Mouse (Mus musculus) kidney, embryonic 15.5 days (tissue): ENCODE data around the gene Cdsn. TPM values are rescaled to one million over a fixed set of nuclear protein-coding genes. Genes with fewer than 3 reads are reported as not detected.
A peak's percentile ranks its signal among the peaks of the same experiment; 100 is the strongest.
"Not testable (repeated sequence)": the region's sequence is repeated elsewhere in the genome, so short reads cannot be mapped to it uniquely, and the experiment has no call there.

Source experiments
- ATAC-seq: fragments of 200-750 bp; cut with Nextera tagmentation; replicated peaks from 2 replicates; pipeline ENCODE4 v1.8.0; 2017; ENCODE audit warnings: moderate TSS enrichment; ENCODE audit not compliant: low FRiP score
- H3K27ac ChIP-seq: fragments of 300-500 bp; sonication (generic); 2 replicates; pipeline ENCODE4 v1.5.1; 2015; ENCODE audit warnings: mild to moderate bottlenecking, inconsistent platforms
- H3K27me3 ChIP-seq: fragments of 300-500 bp; sonication (generic); 2 replicates; pipeline ENCODE4 v1.6.1; 2015; ENCODE audit warnings: inconsistent platforms
- H3K36me3 ChIP-seq: fragments of 300-500 bp; sonication (generic); 2 replicates; pipeline ENCODE4 v1.6.1; 2015; ENCODE audit warnings: inconsistent platforms
- H3K4me1 ChIP-seq: fragments of 300-500 bp; sonication (generic); 2 replicates; pipeline ENCODE4 v1.6.1; 2015; ENCODE audit warnings: inconsistent platforms
- H3K4me2 ChIP-seq: fragments of 300-500 bp; sonication (generic); 2 replicates; pipeline ENCODE4 v1.6.1; 2015; ENCODE audit warnings: moderate library complexity, mild to moderate bottlenecking, inconsistent platforms
- H3K4me3 ChIP-seq: fragments of 300-500 bp; sonication (generic); replicated peaks from 2 replicates; pipeline ENCODE4 v1.5.1; 2015; ENCODE audit warnings: mild to moderate bottlenecking, inconsistent platforms
- H3K9ac ChIP-seq: fragments of 300-500 bp; sonication (generic); 2 replicates; pipeline ENCODE4 v1.6.1; 2015; ENCODE audit warnings: mild to moderate bottlenecking, inconsistent platforms
- H3K9me3 ChIP-seq: fragments of 300-500 bp; sonication (generic); replicated peaks from 2 replicates; pipeline ENCODE4 v1.6.1; 2016; ENCODE audit warnings: inconsistent platforms
- WGBS: fragments of 180-500 bp; shearing (Covaris S2); methylation state at CpG from one replicate; pipeline ENCODE4 v1.1.7; 2015; ENCODE audit warnings: mixed read lengths; 5-methylcytosine and 5-hydroxymethylcytosine counted together
- polyA plus RNA-seq: library from polyadenylated mRNA; unstranded; fragments of >200 nt; fragmentation: Nextera tagmentation; extraction: Ambion mirVana; gene quantifications from 2 replicates; pipeline ENCODE4 v1.2.1, GENCODE M21; 2015

Cdsn gene
- polyA plus RNA-seq: 0.23 TPM in 1 of 2 replicates, not detected in the other

DNA sequence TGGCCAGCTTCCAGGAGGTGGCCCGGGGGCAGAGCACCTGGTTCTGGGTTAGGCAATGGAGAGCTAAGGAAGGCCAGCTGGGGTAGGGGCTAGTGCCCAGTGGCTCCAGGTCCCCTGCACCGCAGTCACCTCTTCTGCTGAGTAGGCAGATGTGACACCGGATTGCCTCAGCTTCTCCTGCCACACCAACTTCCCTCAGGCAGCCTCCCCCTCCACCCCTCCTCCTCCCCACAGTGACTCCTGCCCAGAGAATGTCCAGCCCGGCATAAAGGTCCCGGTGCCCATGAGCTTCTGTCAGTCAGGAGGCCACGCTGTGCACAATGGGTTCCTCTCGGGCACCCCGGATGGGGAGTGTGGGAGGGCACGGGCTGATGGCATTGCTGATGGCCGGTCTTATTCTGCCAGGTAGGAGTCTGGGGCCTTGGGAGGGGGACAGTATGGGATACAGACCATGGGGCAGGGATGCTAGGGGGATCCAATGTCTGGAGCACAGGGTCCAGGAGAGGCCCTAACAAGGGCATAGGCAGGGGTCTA, at the start of gene Cdsn:
Gene Cdsn, plus strand, starts transcription at position 248 of the 534 bp plus-strand sequence.
- Histone ChIP-seq H3K4me1 (peaks cover 9% of the 10 kb centered on the region; the same call in 1 of the 2 replicates), H3K27ac (no peak within 1 kb of the TSS), H3K9me3 (no peaks in the 10 kb centered on the region), H3K9ac (no peak within 1 kb of the TSS), H3K4me3 (no peak within 1 kb of the TSS), H3K4me2 (no peak within 1 kb of the TSS), H3K27me3 (no peaks in the 10 kb centered on the region), H3K36me3 (no peaks in the 10 kb centered on the region)
- ATAC-seq: no peak
- WGBS: 72% methylated on average over 10 of the region's 10 CpGs

DNA sequence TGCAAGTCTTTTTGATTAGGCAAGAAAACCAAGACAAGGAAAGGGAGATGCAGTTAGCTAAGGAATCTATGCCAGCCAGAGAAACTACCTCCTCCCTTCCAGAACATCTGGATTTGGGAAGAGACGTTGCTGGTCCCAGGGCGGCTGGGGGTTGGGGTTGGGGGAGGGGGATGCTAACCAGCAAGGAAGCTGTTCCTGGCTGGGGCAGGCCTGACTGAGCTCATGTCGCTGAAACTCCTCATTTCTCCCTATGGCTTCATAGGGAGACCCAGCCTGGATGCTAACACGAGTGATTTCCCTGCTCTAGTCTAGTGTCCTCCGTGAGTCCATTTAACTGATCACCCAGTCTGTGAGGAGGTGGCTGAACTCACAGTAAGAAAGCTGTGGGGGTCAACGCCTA, 49.7 kb upstream of the Cdsn start:
- H3K27me3 ChIP-seq: peaks cover 26% of the 10 kb centered on the region
- H3K36me3 ChIP-seq: no peaks in the 10 kb centered on the region

DNA sequence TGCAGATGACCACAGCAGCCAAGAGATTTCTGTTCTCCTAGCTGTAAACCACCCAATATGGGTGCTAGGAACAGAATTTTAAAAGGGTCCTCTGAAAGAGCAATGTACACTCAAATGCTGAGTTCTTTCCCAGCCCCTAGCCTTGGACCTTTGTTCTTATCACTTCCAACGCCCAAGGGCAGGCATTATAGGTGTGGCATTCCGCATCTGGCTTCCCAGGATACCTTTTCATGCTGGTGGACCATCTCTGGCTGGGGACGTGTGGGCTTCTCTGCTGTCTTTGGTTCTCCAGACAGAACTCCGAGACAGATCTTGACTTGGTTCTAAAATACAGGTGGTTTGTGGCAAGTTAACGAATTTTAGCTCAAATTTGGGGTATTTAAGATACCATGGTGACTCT, 49.2 kb upstream of the Cdsn start:
- no peak overlapping the region for H3K27ac ChIP-seq
- ATAC-seq: no peak
- no peak overlapping the region for H3K4me3 ChIP-seq
- peaks cover 31% of the 10 kb centered on the region for H3K27me3 ChIP-seq
- H3K4me1 ChIP-seq: 0 out of 2 replicates have a peak, but pooled peaks cover 3% of the 10 kb centered on the region
- no peaks in the 10 kb centered on the region for H3K9me3 ChIP-seq
- no peaks in the 10 kb centered on the region for H3K36me3 ChIP-seq
- H3K4me2 ChIP-seq: no peak overlapping the region
- WGBS: 65% methylated on average over 5 of the region's 5 CpGs
- H3K9ac ChIP-seq: no peak overlapping the region

More for the DNA sequence above, 49.7 kb upstream of the Cdsn start:
- H3K9ac ChIP-seq: no peak overlapping the region
- no peak overlapping the region for H3K27ac ChIP-seq
- ATAC-seq: no peak
- no peak overlapping the region for H3K4me2 ChIP-seq
- H3K4me3 ChIP-seq: no peak overlapping the region
- 9% methylated on average over 6 of the region's 6 CpGs for WGBS
- H3K4me1 ChIP-seq: 0 out of 2 replicates have a peak, but pooled peaks cover 3% of the 10 kb centered on the region
- no peaks in the 10 kb centered on the region for H3K9me3 ChIP-seq

DNA sequence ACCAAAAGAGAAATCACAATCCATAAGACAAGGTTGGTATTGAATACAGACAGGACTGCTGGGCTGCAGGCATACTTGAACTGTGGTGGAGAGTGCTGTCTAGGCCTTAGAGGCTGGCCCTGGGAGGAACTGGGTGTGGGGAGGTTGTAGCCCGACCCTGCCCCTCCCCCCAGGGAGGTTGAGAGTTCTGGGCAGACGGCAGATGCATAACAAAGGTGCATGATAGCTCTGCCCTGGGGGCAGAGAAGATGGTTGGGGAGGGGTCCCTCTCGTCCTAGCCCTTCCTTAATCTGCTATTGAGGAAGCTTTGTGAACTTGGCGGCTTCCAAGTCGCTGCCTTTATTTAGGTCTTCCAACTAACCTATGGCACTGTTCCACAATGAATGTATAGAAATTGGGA, 48.1 kb upstream of the Cdsn start:
- WGBS: 38% methylated on average over 5 of the region's 5 CpGs
- Histone ChIP-seq H3K4me3 (no peak overlapping the region), H3K4me1 (0 out of 2 replicates have a peak, but pooled peaks cover 3% of the 10 kb centered on the region), H3K4me2 (no peak overlapping the region), H3K27me3 (peaks cover 35% of the 10 kb centered on the region), H3K27ac (no peak overlapping the region), H3K36me3 (no peaks in the 10 kb centered on the region), H3K9ac (no peak overlapping the region), H3K9me3 (no peaks in the 10 kb centered on the region)
- no peak for ATAC-seq

DNA sequence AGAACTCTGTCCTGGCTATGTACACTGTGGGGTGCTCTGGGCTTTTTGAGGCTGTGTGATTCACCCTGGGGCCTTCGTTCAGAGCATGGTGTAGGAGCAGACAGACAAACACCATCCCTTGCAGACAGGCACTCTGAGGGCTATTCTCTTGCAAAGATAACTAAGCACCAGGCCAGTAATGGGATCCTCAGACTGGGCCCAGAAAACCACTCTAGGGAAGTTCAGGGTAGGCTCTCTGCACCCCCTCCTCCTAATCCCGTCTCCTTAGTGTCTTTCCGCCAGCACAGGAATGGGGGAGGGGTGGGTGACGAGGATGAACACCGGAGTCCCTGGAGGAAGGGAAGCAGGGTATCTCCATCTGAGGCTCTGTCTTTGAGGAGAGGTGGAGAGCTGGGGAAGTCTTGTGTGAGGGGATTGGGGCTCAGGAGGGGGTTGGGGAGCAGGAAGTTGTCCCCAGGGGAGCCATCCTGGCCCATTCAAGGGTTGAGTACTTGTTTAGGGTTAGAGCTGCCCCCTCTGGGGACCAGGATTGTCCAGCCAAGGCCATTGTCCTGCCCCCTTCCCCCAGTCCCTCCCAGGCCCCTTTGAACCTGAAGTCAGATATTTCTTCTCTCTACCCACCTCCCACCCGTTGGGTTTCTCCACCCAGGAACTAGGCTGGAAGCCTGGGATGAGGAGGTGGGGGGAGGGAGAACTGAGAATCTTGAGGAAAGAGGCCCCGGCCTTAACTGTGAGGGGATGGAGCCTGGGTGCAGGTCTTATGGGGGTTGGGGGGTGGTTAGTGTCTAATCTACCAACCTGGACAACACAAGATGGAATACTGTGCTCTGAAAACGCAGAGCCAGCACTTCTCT, 47.1 kb upstream of the Cdsn start:
- Histone ChIP-seq H3K27me3 (peaks cover 38% of the 10 kb centered on the region), H3K4me3 (no peak overlapping the region), H3K36me3 (no peaks in the 10 kb centered on the region), H3K27ac (no peak overlapping the region), H3K9ac (no peak overlapping the region), H3K4me2 (no peak overlapping the region), H3K4me1 (0 out of 2 replicates have a peak, but pooled peaks cover 3% of the 10 kb centered on the region), H3K9me3 (no peaks in the 10 kb centered on the region)
- no peak for ATAC-seq
- WGBS: 28% methylated on average over 8 of the region's 8 CpGs

DNA sequence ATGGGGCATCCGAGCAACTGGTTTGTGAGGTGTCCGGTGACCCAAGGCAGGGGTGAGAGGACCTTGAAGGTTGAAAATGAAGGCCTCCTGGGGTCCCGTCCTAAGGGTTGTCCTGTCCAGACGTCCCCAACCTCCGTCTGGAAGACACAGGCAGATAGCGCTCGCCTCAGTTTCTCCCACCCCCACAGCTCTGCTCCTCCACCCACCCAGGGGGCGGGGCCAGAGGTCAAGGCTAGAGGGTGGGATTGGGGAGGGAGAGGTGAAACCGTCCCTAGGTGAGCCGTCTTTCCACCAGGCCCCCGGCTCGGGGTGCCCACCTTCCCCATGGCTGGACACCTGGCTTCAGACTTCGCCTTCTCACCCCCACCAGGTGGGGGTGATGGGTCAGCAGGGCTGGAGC, 46.2 kb upstream of the Cdsn start, which contains the start of gene Pou5f1:
Gene Pou5f1, plus strand, starts transcription at position 243 of the 400 bp plus-strand sequence.
- no peak for ATAC-seq
- H3K27me3 ChIP-seq: peaks cover 38% of the 10 kb centered on the region
- H3K4me3 ChIP-seq: no peak within 1 kb of the TSS
- no peaks in the 10 kb centered on the region for H3K9me3 ChIP-seq
- no peaks in the 10 kb centered on the region for H3K36me3 ChIP-seq
- no peak within 1 kb of the TSS for H3K9ac ChIP-seq
- WGBS: 43% methylated on average over 13 of the region's 13 CpGs
- no peak within 1 kb of the TSS for H3K27ac ChIP-seq
- 0 out of 2 replicates have a peak, but pooled peaks cover 3% of the 10 kb centered on the region for H3K4me1 ChIP-seq
- no peak within 1 kb of the TSS for H3K4me2 ChIP-seq

DNA sequence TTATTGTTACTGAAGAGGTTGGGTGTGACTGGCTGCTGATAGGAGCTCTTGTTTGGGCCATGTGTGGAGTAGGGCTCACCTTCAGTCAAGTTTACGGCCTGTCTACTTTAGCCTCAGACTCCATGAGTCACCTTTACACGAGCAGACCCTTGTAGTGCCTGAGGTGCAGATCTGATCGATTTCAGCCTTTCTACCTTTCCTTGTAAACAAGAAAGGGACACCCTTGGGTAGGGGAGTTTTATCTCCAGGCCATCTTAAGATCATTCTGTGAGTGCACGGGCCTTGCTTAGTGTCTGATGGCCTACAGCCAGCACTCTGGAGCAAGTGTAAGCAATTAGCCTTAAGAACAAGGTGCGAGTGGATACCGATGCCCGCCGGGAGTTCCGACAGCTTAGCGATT, 45.0 kb upstream of the Cdsn start:
- Histone ChIP-seq H3K4me1 (0 out of 2 replicates have a peak, but pooled peaks cover 3% of the 10 kb centered on the region), H3K27ac (no peak overlapping the region), H3K9ac (no peak overlapping the region), H3K9me3 (no peaks in the 10 kb centered on the region), H3K4me2 (no peak overlapping the region), H3K36me3 (no peaks in the 10 kb centered on the region), H3K27me3 (peaks cover 38% of the 10 kb centered on the region), H3K4me3 (no peak overlapping the region)
- no peak for ATAC-seq
- WGBS: 18% methylated on average over 10 of the region's 10 CpGs

DNA sequence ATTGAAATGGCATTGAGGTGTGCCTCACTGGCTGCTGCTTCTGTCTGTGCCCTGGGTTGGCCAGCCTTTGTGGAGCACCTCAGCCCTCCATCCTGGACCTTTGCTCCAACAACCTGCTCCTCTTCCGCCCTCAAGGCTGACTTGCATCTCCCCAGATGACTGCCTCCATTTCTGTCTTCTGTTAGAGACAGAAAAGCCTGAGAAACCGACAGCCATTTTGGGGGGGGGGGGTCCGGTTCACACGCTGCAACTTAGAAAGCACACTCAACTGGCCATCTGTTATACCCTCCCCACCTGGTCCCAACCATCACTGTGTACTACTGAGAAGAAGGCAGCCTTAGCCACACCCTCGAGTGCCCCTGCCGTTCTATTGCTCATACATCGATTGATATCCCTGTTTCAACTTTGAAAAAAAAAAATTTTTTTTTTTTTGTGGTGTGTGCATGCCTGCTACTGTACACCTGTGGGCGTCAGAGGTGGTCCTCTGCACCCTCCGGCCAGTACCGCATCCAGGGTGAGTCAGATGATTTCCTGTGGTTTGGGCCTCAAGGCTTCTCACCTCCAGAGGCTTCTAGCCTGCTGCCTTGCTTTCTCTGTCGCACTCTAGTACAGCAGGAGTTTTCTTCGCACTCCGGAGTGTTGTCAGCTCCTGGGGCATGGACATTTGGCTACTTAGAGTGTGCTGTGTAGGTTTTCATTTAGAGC, 44.2 kb upstream of the Cdsn start:
- Histone ChIP-seq H3K4me1 (no peaks in the 10 kb centered on the region), H3K36me3 (peaks cover 5% of the 10 kb centered on the region)

DNA sequence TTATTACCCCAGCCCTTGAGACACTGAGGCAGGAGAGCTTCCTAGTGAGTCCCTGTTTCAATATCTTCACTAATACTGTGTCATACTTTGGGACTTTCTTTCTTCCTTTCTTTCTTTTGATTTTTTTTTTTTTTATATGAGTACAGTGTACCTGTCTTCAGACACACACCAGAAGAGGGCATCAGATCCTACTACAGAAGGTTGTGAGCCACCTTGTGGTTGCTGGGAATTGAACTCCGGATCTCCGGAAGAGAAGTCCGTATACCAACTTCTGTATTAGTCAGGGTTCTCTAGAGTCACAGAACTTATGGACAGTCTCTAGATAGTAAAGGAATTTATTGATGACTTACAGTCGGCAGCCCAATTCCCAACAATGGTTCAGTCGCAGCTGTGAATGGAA, 43.6 kb upstream of the Cdsn start:
- not testable (repeated sequence) for H3K4me1 ChIP-seq, H3K9ac ChIP-seq, H3K36me3 ChIP-seq, H3K9me3 ChIP-seq, H3K4me3 ChIP-seq, H3K4me2 ChIP-seq, H3K27ac ChIP-seq, ATAC-seq
- H3K27me3 ChIP-seq: peaks cover 38% of the 10 kb centered on the region
- 61% methylated on average over 5 of the region's 5 CpGs for WGBS

More for the DNA sequence above, 44.2 kb upstream of the Cdsn start:
- Histone ChIP-seq H3K4me3 (no peak overlapping the region), H3K9me3 (no peaks in the 10 kb centered on the region), H3K4me2 (no peak overlapping the region), H3K27me3 (peaks cover 38% of the 10 kb centered on the region), H3K27ac (no peak overlapping the region), H3K9ac (no peak overlapping the region)
- no peak for ATAC-seq
- WGBS: 26% methylated on average over 13 of the region's 13 CpGs

DNA sequence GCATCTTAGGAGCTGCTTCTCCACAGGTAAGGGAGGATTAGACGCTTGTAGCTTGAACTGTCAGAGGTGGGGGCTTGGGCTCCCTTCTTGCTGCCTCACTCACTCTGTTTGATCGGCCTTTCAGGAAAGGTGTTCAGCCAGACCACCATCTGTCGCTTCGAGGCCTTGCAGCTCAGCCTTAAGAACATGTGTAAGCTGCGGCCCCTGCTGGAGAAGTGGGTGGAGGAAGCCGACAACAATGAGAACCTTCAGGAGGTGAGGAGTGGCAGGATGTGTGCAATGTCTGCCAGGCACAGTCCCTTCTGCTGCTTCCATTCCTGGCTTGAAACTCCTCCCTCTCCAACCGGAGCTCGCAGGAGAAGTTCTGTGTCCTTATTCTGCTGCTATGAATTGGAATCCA, 42.6 kb upstream of the Cdsn start:
- 0 out of 2 replicates have a peak, but pooled peaks have one; percentile 57 for ATAC-seq
- WGBS: 29% methylated on average over 8 of the region's 8 CpGs
- Histone ChIP-seq H3K4me3 (no peak overlapping the region), H3K9me3 (no peaks in the 10 kb centered on the region), H3K36me3 (peaks cover 12% of the 10 kb centered on the region), H3K4me2 (no peak overlapping the region), H3K9ac (no peak overlapping the region), H3K4me1 (peaks cover 4% of the 10 kb centered on the region), H3K27me3 (peaks cover 38% of the 10 kb centered on the region), H3K27ac (no peak overlapping the region)

DNA sequence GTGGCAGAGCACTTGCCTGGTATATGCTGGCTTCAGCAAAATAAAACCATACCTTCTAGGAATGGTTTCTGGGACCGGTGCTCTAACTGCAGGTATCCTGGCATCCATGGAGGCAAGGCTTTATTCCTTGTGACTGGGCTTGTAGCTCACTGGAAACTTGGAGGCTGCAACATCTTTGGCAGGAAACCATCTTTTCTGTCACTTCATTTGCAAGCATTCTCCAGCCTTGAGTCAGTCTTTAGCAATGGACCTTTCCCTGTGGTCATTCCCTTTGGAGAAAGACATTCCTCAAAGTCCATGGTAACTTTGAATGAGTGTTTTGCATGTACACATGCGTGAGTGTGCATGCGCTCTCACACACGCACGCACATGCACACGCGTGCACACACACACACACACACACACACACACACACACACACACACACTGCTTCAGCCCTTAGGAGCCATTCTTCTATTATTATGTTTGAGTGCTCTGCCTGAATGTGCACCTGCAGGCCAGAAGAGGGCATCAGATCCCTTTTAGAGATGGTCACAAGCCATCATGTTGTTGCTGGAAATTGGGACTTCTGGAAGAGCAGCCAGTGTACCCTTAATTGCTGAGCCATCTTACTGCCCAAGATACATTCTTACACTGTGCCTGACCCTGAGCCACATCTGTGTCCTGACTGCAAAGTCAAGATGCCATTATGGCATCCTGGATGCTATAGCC, 38.9 kb upstream of the Cdsn start:
- no peaks in the 10 kb centered on the region for H3K9me3 ChIP-seq
- no peak overlapping the region for H3K9ac ChIP-seq
- H3K4me3 ChIP-seq: no peak overlapping the region
- H3K4me1 ChIP-seq: peaks cover 30% of the 10 kb centered on the region
- no peak for ATAC-seq
- WGBS: 97% methylated on average over 7 of the region's 7 CpGs
- H3K36me3 ChIP-seq: peaks cover 15% of the 10 kb centered on the region
- no peak overlapping the region for H3K27ac ChIP-seq
- no peak overlapping the region for H3K4me2 ChIP-seq
- H3K27me3 ChIP-seq: peaks cover 4% of the 10 kb centered on the region
